Mouse (Mus musculus): ENCODE measurements at regions not wholly inside any gene's neighbourhood (a gene's known extent, or its start where the extent isn't known, plus 50 kb on each side); places are given as distances from the start of the nearest gene placed in this dataset.

GRCm38 (mm10) chr19:54407904-54408303 is 364.0 kb downstream of the Adra2a start:
- intact Hi-C loops (cut with DNase I) = no loop called here
- DNase-seq (ENCODE audit: low spot score in 2 of 2) = no peak

GRCm38 (mm10) chr19:54429062-54429461 is 385.1 kb downstream of the Adra2a start:
- intact Hi-C loops (cut with DNase I) = no loop called here
- DNase-seq (ENCODE audit: low spot score in 2 of 2) = no peak

- intact Hi-C loops (cut with DNase I) = no loop called here
- no peak for DNase-seq (ENCODE audit: low spot score in 2 of 2)
Observed at GRCm38 (mm10) chr19:54440713-54441112, 396.8 kb downstream of the Adra2a start.

- DNase-seq (ENCODE audit: low spot score in 2 of 2) = no peak
- intact Hi-C loops (cut with DNase I) = no loop called here
Observed at GRCm38 (mm10) chr19:54460426-54461170, 416.6 kb downstream of the Adra2a start.

GRCm38 (mm10) chr19:54462480-54462879 is 418.5 kb downstream of the Adra2a start:
- no peak for DNase-seq (ENCODE audit: low spot score in 2 of 2)
- intact Hi-C loops (cut with DNase I) = no loop called here

GRCm38 (mm10) chr19:54470034-54470433 is 426.1 kb downstream of the Adra2a start:
- intact Hi-C loops (cut with DNase I) = no loop called here
- DNase-seq (ENCODE audit: low spot score in 2 of 2) = no peak

- intact Hi-C loops (cut with DNase I) = no loop called here
- DNase-seq (ENCODE audit: low spot score in 2 of 2) = peak; percentile 12 to 26
Observed at GRCm38 (mm10) chr19:54498066-54498465, 454.1 kb downstream of the Adra2a start.

- peak in 1 of 2 experiments; percentile 4 for DNase-seq (ENCODE audit: low spot score in 2 of 2)
- intact Hi-C loops (cut with DNase I) = loop anchor here (2.0 kb wide), 1 partner anchor 489 kb away; the partner anchor contains the start of gene Adra2a
Observed at GRCm38 (mm10) chr19:54533858-54534257, 489.9 kb downstream of the Adra2a start.

GRCm38 (mm10) chr19:54555351-54555750 is 511.4 kb downstream of the Adra2a start:
- intact Hi-C loops (cut with DNase I) = no loop called here
- no peak for DNase-seq (ENCODE audit: low spot score in 2 of 2)

GRCm38 (mm10) chr19:54557984-54558383 is 514.0 kb downstream of the Adra2a start:
- intact Hi-C loops (cut with DNase I) = no loop called here
- DNase-seq (ENCODE audit: low spot score in 2 of 2) = no peak

GRCm38 (mm10) chr19:54583574-54583973 is 539.6 kb downstream of the Adra2a start:
- intact Hi-C loops (cut with DNase I) = no loop called here
- DNase-seq (ENCODE audit: low spot score in 2 of 2) = no peak

- intact Hi-C loops (cut with DNase I) = no loop called here
- no peak for DNase-seq (ENCODE audit: low spot score in 2 of 2)
Observed at GRCm38 (mm10) chr19:54584687-54585237, 540.8 kb downstream of the Adra2a start.

- intact Hi-C loops (cut with DNase I) = no loop called here
- DNase-seq (ENCODE audit: low spot score in 2 of 2) = no peak
Observed at GRCm38 (mm10) chr19:54585326-54585725, 541.4 kb downstream of the Adra2a start.

GRCm38 (mm10) chr19:54603345-54603744 is 523.7 kb downstream of the Gpam start:
- intact Hi-C loops (cut with DNase I) = no loop called here
- DNase-seq (ENCODE audit: low spot score in 2 of 2) = no peak

- no peak for DNase-seq (ENCODE audit: low spot score in 2 of 2)
- intact Hi-C loops (cut with DNase I) = no loop called here
Observed at GRCm38 (mm10) chr19:54605346-54605745, 521.7 kb downstream of the Gpam start.

- intact Hi-C loops (cut with DNase I) = no loop called here
- no peak for DNase-seq (ENCODE audit: low spot score in 2 of 2)
Observed at GRCm38 (mm10) chr19:54616924-54617323, 510.1 kb downstream of the Gpam start.
